Mouse (Mus musculus): ENCODE measurements around the gene Scnn1b.

Scnn1b gene

DNA sequence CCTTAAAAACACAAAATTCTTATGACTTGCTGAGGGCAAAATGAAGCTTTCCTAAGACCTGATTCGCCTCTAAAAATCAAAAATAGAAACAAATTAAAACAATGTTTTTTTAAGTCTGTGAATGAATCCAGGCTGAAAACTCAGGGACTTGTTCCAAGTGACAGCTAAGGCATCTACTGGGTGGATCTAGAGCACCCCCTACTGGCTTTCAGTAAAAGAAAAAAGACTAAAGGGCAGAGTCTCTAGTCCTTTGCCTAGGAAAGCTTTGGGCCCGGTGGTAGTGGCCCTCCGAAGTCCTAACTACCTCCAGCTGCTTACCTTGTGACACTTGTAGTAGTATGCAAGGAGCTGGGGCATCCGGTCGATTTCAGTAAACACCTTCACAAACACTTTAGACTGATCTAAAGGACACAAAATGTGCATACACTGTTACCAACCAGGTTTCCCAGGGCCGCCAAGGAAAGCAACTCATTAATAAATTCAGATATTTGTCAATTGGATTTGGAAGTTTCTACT lies 99.1 kb downstream of the Scnn1b start:
- no peak for DNase-seq (ENCODE audit: low read depth, low spot score)

DNA sequence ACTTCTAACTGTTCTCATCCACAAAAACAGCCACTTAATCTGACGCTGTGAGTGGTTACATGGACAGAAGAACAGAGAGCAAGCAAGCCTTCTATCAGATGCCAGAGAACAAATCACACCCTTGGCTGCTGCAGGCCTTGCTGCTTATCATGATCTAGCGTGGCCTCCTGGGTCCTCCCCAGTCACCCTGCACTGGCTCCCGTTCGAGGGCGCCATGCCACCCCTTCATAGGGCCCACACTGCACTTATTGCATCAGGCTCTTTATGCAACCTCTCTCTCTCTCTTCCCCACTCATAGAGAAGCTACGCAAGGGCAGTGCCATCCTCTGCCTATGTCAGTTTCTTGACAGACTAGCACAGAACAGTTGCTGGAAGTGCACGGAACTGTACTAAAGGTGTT lies 101.3 kb downstream of the Scnn1b start:
- no peak for DNase-seq (ENCODE audit: low read depth, low spot score)

Measured in c-Kit-negative CD71-positive TER-119-positive erythroid progenitor cells, embryonic 14.5 days (primary cell).